Mouse (Mus musculus): ENCODE measurements around the gene Hspbap1. TPM values are rescaled to one million over a fixed set of nuclear protein-coding genes. Genes with fewer than 3 reads are reported as not detected.
A peak's percentile ranks its signal among the peaks of the same experiment; 100 is the strongest.

Hspbap1 gene
- polyA plus RNA-seq, 2 experiments = 12.3 to 12.9 TPM

DNA sequence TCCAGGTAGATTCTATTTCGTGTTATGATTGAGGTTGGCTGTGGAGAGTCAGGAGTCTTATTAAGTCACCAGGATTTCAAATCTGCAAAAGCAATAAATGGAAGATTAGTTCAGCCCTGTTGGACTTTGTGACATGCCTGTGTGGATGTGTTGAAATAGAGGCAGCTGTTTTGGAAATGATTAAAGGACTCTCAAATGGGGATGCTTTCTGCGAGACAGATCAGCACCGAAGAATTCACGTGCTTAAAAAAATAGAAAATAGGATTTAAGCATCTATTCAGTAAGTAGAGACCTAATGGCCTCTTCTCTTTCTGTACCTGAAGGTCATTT is 37.5 kb downstream of the Hspbap1 start:
- ATAC-seq (ENCODE audit: low FRiP score, low read depth) = no peak
- Histone ChIP-seq H3K9me3 (ENCODE audit: control insufficient read depth, low read length) (no peaks in the 10 kb centered on the region), H3K4me2 (replicated peaks; ENCODE audit: low read depth, low read length, severe bottlenecking) (no peak overlapping the region), H3K4me3 (replicated peaks; ENCODE audit: low read length) (no peak overlapping the region), H3K27me3 (ENCODE audit: control insufficient read depth, insufficient read depth, low read length) (no peaks in the 10 kb centered on the region), H3K4me1 (ENCODE audit: control insufficient read depth, insufficient read depth, low read length) (no peaks in the 10 kb centered on the region), H3K27ac (replicated peaks; ENCODE audit: low read depth, low read length) (no peak overlapping the region), H3K36me3 (ENCODE audit: control insufficient read depth, insufficient read depth, low read length) (peaks cover 4% of the 10 kb centered on the region; the same call in 1 of the 2 replicates), H3K9ac (ENCODE audit: low read depth, low read length, severe bottlenecking) (no peak overlapping the region)
- 90% methylated on average over 4 of the region's 4 CpGs for WGBS
- DNase-seq (ENCODE audit: low spot score) = no peak
- TF ChIP-seq POLR2A (IDR thresholded peaks at IDR 0.05; ENCODE audit: borderline replicate concordance, extremely low read depth, insufficient read depth, insufficient read length) = no peak

DNA sequence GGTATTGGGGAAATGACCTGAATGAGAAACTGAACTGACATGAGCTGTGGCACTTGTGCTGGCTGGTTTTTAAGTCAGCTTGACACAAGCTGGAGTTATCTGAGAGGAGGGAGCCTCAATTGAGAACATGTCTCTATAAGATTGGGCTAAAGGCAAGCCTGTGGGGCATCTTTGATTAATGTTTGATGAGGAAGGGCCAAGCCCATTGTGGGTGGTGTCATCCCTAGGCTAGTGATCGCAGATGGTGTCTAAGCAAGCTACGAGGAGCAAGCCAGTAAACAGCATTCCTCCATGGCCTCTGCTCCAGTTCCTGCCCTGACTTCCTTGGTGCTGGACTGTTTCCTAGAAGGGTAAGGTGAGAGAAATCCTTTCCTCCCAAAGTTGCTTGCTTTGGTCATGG is 38.7 kb downstream of the Hspbap1 start:
- ATAC-seq (ENCODE audit: low FRiP score, low read depth) = no peak
- peaks cover 4% of the 10 kb centered on the region; the same call in 1 of the 2 replicates for H3K36me3 ChIP-seq (ENCODE audit: control insufficient read depth, insufficient read depth, low read length)
- no peaks in the 10 kb centered on the region for H3K27me3 ChIP-seq (ENCODE audit: control insufficient read depth, insufficient read depth, low read length)
- DNase-seq (ENCODE audit: low spot score) = no peak
- 94% methylated on average over 2 of the region's 2 CpGs for WGBS
- no peak overlapping the region for H3K4me3 ChIP-seq (replicated peaks; ENCODE audit: low read length)
- H3K4me2 ChIP-seq (replicated peaks; ENCODE audit: low read depth, low read length, severe bottlenecking) = no peak overlapping the region
- H3K9ac ChIP-seq (ENCODE audit: low read depth, low read length, severe bottlenecking) = no peak overlapping the region
- H3K9me3 ChIP-seq (ENCODE audit: control insufficient read depth, low read length) = no peaks in the 10 kb centered on the region
- H3K4me1 ChIP-seq (ENCODE audit: control insufficient read depth, insufficient read depth, low read length) = no peaks in the 10 kb centered on the region
- H3K27ac ChIP-seq (replicated peaks; ENCODE audit: low read depth, low read length) = no peak overlapping the region
- no peak for TF ChIP-seq POLR2A (IDR thresholded peaks at IDR 0.05; ENCODE audit: borderline replicate concordance, extremely low read depth, insufficient read depth, insufficient read length)

DNA sequence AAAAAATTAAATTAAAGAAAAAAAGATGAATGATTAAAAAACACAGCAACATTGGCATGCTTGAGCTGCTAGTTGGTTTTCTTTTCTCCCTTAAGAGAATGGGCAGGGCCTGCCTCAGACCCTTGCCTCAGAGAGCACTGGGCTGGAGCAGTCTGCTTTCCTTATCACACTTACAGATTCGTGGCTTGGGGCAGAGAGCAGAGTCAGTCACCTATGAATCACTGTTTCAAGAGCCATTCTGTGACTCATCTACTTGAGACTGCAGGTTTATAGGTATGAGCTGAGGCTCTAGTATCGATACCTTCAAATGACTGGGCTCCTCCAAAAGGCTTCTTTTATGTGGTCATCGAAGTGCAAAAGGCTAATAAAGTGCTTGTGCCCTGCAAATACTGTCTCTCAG is 42.9 kb downstream of the Hspbap1 start:
- TF ChIP-seq POLR2A (IDR thresholded peaks at IDR 0.05; ENCODE audit: borderline replicate concordance, extremely low read depth, insufficient read depth, insufficient read length) = no peak
- Histone ChIP-seq H3K4me2 (replicated peaks; ENCODE audit: low read depth, low read length, severe bottlenecking) (no peak overlapping the region), H3K27me3 (ENCODE audit: control insufficient read depth, insufficient read depth, low read length) (no peaks in the 10 kb centered on the region), H3K4me1 (ENCODE audit: control insufficient read depth, insufficient read depth, low read length) (no peaks in the 10 kb centered on the region), H3K9ac (ENCODE audit: low read depth, low read length, severe bottlenecking) (no peak overlapping the region), H3K4me3 (replicated peaks; ENCODE audit: low read length) (no peak overlapping the region), H3K27ac (replicated peaks; ENCODE audit: low read depth, low read length) (no peak overlapping the region), H3K36me3 (ENCODE audit: control insufficient read depth, insufficient read depth, low read length) (peaks cover 6% of the 10 kb centered on the region; the same call in 1 of the 2 replicates), H3K9me3 (ENCODE audit: control insufficient read depth, low read length) (no peaks in the 10 kb centered on the region)
- 64% methylated on average over 3 of the region's 3 CpGs for WGBS
- no peak for DNase-seq (ENCODE audit: low spot score)
- ATAC-seq (ENCODE audit: low FRiP score, low read depth) = no peak

DNA sequence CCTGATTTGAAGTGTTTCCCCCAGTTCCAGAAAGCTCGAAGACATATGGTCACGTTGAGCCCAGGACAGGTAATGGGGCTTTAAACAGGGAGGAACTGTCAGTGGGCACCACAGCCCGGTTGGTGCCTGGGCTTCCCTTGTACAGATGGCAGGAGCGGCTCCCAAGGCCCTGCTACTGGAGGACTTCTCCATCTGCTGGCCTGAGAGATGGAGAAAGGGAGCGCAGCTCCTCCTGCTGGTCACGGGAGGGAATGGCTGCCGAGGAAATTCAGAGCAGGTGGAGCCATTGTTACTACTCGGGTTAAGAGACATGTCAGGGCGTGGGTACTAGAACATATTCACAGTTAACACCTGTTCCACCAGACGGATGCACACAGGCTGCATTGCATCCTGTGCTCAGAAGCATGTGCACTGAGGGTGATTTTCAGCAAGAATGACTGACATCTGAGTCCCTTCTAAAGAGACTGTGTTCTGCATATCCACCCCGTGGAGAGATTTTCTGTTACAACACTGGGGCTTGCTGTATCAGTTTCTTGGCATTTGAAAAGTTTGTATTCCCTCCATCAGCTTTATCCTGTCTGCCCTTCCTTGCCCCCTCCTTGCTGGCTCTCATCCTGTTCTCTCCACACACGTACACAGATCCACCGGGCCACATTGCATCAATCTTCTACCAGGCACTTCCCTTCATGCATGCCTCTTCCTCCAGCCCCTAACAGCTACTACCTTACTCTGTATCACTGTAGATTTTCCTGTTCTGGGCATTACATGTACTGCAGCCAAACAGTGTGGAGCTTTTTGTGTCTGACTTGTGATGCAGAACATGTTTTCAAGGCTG is 47.3 kb downstream of the Hspbap1 start:
- no peak for TF ChIP-seq POLR2A (IDR thresholded peaks at IDR 0.05; ENCODE audit: borderline replicate concordance, extremely low read depth, insufficient read depth, insufficient read length)
- H3K4me2 ChIP-seq (replicated peaks; ENCODE audit: low read depth, low read length, severe bottlenecking) = no peak overlapping the region
- WGBS = 36% methylated on average over 13 of the region's 13 CpGs
- ATAC-seq (ENCODE audit: low FRiP score, low read depth) (peak; percentile 68), DNase-seq (ENCODE audit: low spot score) (peak; percentile 50)
- no peaks in the 10 kb centered on the region for H3K9me3 ChIP-seq (ENCODE audit: control insufficient read depth, low read length)
- no peaks in the 10 kb centered on the region for H3K4me1 ChIP-seq (ENCODE audit: control insufficient read depth, insufficient read depth, low read length)
- peaks cover 11% of the 10 kb centered on the region for H3K36me3 ChIP-seq (ENCODE audit: control insufficient read depth, insufficient read depth, low read length)
- H3K27me3 ChIP-seq (ENCODE audit: control insufficient read depth, insufficient read depth, low read length) = no peaks in the 10 kb centered on the region
- H3K9ac ChIP-seq (ENCODE audit: low read depth, low read length, severe bottlenecking) = no peak overlapping the region
- H3K27ac ChIP-seq (replicated peaks; ENCODE audit: low read depth, low read length) = no peak overlapping the region
- H3K4me3 ChIP-seq (replicated peaks; ENCODE audit: low read length) = no peak overlapping the region

DNA sequence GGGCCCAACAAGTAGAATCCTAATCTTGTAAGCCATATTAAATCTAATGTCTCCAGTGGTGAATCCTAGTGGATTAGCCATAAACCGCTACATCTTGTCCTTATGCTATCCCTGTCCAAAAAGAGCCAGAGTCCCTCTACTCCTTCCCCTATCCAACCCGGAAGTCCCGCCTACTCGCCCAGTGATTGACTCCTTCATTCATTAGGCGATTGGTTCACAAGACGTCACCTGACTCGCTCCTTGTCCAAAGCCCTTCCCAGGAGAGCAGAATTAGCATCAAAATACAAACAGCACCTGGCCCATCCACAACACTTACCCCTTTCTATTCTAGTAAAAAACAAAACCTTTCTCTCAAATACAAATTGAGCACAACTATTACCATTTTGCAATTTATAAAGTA is 59.8 kb downstream of the Hspbap1 start:
- Histone ChIP-seq H3K4me2 (replicated peaks; ENCODE audit: low read depth, low read length, severe bottlenecking) (no peak overlapping the region), H3K9ac (ENCODE audit: low read depth, low read length, severe bottlenecking) (no peak overlapping the region), H3K4me3 (replicated peaks; ENCODE audit: low read length) (no peak overlapping the region), H3K9me3 (ENCODE audit: control insufficient read depth, low read length) (no peaks in the 10 kb centered on the region), H3K4me1 (ENCODE audit: control insufficient read depth, insufficient read depth, low read length) (no peaks in the 10 kb centered on the region), H3K27me3 (ENCODE audit: control insufficient read depth, insufficient read depth, low read length) (no peaks in the 10 kb centered on the region), H3K36me3 (ENCODE audit: control insufficient read depth, insufficient read depth, low read length) (peaks cover 23% of the 10 kb centered on the region), H3K27ac (replicated peaks; ENCODE audit: low read depth, low read length) (no peak overlapping the region)
- no peak for ATAC-seq (ENCODE audit: low FRiP score, low read depth)
- TF ChIP-seq POLR2A (IDR thresholded peaks at IDR 0.05; ENCODE audit: borderline replicate concordance, extremely low read depth, insufficient read depth, insufficient read length) = no peak
- WGBS = 33% methylated on average over 7 of the region's 7 CpGs
- DNase-seq (ENCODE audit: low spot score) = no peak

Data from limb, embryonic 14.5 days (tissue).